Mouse (Mus musculus): ENCODE results near the gene Sptbn1.
A peak's percentile ranks its signal among the peaks of the same experiment; 100 is the strongest.

Gene Sptbn1

DNA sequence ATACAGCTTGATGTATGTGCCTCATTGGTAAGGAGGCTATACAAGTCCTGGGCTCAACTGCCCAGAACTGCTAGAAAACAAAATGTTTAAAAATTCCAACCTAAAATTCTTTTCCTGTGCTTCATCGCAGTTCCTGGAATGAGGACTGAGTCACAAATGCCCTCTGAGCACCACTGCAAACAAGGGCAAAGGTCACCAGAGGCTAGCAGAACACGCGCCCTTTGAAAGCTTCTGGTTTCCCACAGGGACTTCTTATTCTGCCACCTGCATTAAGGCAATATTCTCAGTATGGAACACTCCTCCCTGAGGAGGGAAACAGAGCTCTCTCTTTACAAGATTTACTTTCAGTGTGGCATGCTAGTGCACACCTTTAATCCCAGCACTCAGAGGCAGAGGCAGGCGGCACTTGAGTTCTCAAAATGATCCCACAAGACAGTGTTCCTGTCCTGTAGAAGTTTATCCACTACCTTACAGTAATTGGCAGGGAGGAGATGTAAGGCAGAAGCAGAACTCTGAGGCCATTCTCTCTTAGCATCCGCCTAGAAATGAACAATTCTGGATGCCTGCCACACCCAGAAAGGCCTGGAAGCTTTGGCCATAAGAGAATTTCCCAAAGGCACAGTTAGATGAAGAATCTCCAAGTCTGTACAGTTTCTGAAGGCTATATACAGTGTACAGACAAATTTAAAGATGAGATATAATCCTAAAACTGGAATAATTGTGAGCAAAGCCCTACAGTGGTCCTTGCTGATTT lies 56.1 kb downstream of the Sptbn1 start:
- DNase-seq (ENCODE audit: low read depth, low spot score), result no peak

DNA sequence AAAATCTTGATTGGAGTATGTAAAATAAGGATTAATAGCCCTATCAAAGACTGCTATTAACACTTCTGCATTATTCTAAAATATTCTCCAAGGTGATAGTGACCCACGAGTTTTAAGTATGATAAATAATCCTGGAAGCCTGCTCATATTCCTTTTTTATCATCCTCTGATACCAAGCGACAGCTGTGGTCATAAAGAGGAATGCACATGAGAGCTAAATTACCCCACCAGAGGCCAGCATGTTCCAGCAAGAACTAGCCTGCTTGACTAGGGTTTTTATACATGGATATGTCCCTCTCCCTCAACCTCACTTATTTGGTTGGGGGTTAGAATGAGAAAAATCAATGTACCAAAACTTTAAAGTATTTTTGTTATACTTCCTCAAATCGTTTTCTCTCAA lies 56.8 kb downstream of the Sptbn1 start:
- DNase-seq (ENCODE audit: low read depth, low spot score), result no peak

GRCm38 (mm10) chr11:30210100-30210811 lies 57.7 kb downstream of the Sptbn1 start:
- DNase-seq (ENCODE audit: low read depth, low spot score), result no peak

DNA sequence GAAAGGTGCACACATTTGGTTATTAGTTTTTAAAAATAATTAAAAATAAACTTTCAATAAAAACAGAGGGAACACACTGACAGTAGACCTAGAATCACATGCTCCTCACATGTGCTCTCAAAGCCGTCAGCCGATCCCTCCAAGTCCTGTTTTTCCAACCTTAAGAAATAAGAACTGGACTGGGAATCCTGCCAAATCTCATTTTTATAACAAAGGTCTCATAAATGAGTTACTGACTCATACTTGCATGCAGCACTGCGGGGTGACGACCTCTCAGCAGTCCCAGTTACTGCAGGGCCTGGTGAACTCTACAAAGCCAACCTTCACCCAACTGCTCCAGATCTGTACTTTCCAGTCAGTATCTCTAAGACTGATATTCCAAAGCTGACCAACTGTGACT lies 58.5 kb downstream of the Sptbn1 start:
- DNase-seq (ENCODE audit: low read depth, low spot score), result no peak

DNA sequence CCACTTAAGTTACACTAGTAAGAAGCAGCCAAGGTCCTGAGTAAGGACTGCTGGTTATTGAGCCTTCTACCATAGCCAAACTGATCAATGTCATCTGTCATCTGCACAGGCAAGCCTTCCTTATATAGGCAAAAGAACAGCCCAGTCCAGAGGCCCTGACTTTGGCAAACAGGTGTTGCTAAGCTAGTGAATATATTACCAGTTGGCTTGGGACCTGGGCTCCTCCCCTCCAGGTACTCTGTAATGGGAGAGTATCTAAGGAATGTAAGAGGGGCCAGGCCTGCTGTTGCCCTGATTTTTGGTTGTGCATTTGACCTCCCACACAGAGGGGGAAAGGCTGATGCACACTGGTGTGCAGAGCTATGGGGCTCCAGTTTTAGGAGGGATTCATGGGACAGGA lies 63.6 kb downstream of the Sptbn1 start:
- no peak for DNase-seq (ENCODE audit: low read depth, low spot score)

DNA sequence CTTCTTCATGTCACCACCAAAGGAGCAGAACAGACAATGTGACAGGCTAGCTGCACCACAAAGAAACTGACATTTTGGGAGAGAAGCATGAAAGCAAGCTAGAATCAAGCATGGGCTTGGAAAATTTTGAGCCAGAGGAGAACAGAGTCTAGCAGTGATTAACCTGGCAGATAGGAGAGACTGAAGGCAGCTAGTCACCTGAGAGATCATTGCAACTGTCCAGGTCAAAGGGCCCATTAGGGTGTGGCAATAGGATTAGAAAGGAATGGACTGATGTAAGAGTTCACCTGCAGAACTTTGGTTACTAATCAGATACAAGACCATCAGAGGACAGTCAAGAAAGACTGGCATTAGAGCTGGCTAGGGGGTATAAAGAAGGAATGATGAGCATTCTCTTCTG lies 67.6 kb downstream of the Sptbn1 start:
- DNase-seq (ENCODE audit: low read depth, low spot score), result no peak

GRCm38 (mm10) chr11:30198091-30198675 lies 69.8 kb downstream of the Sptbn1 start:
- peak; percentile 98 for DNase-seq (ENCODE audit: low read depth, low spot score)

GRCm38 (mm10) chr11:30197564-30198090 lies 70.3 kb downstream of the Sptbn1 start:
- DNase-seq (ENCODE audit: low read depth, low spot score), result peak; percentile 78

GRCm38 (mm10) chr11:30196368-30197070 lies 71.5 kb downstream of the Sptbn1 start:
- DNase-seq (ENCODE audit: low read depth, low spot score), result no peak

- peak; percentile 26 for DNase-seq (ENCODE audit: low read depth, low spot score)
These were observed 72.2 kb downstream of the Sptbn1 start for GRCm38 (mm10) chr11:30195756-30196155.

DNA sequence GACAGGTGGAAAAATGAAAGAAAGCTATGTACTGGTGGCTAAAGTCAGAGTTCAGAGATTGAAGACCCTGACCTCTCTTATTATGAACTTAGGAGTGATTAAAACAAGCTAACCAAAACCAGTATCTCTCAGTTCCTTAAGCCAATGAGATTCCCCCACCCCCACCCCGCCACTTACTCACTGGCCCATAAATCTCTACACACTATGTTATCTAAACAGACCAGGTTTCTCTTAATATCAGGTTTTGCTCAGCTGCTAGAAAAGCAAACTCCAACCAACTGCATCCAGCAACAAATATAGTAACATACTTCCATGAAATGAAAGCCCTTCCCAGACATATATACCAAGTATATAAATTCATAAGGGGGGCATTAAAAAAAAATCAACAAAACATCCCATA lies 73.2 kb downstream of the Sptbn1 start:
- no peak for DNase-seq (ENCODE audit: low read depth, low spot score)

- DNase-seq (ENCODE audit: low read depth, low spot score), result no peak
These were observed 77.0 kb downstream of the Sptbn1 start for GRCm38 (mm10) chr11:30190959-30191358.

DNA sequence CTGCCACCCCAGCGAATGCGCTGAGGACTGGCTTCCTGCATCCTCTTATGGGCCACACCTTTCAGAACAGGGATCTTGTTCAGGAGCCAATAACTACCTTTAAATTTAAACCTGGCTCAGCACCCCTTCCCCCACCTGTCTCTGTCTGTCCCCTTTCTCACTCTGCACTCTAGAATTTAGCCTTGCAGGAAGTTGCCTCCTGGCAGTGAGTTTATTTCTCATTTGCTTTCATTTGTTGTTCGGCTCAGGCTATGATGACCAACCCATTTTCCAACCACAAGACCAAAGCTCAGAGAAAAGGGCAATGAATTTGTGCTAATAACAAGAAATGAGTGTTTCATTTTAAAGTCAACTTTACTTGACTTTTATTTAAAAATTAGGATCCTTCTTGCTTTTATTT lies 77.9 kb downstream of the Sptbn1 start:
- peak; percentile 36 for DNase-seq (ENCODE audit: low read depth, low spot score)

DNA sequence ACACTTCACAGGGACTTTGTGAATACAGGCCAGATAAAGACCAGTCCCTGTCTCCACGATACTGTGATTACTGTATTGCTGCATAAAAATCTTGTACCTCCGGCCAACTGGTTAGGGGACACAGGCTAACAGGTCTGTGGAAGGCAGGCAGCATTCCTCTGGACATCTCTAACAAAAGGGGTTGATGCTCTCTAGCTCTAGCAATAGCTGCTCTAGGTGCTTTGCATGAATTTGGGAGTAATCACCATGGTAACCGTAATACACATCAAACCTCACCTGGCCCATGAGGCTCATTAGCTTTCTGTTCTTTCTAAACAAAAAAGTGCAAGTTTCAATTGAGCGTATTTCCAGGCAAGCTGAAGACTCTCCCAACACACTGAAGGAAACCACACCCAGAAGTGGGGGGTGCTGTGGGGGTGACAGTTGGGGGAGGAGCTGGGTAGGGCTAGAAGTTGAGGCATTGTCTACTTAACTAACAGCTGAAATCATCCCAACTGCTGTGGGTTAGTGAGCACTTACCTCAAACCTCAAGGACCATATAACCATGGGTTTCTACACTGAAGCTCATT lies 81.0 kb downstream of the Sptbn1 start:
- DNase-seq (ENCODE audit: low read depth, low spot score), result peak; percentile 64

DNA sequence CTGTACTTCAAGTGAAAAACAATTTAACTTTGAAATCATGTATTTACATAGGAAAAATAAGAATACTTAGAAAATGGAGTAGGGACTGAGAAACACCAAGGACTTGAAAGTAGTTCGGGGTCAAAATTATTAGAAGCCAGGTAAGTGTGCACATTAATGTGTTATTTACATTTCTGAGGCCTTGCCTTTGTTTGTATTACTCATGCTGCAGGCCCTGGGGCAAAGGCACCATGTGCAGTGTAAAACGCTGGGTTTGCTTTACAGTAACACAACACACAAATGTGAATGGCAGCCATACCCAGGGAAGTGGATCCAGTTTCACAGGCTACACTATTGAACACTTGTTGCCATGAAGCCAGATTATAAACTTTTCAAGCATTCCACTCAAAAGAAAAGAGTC lies 83.4 kb downstream of the Sptbn1 start:
- no peak for DNase-seq (ENCODE audit: low read depth, low spot score)

DNA sequence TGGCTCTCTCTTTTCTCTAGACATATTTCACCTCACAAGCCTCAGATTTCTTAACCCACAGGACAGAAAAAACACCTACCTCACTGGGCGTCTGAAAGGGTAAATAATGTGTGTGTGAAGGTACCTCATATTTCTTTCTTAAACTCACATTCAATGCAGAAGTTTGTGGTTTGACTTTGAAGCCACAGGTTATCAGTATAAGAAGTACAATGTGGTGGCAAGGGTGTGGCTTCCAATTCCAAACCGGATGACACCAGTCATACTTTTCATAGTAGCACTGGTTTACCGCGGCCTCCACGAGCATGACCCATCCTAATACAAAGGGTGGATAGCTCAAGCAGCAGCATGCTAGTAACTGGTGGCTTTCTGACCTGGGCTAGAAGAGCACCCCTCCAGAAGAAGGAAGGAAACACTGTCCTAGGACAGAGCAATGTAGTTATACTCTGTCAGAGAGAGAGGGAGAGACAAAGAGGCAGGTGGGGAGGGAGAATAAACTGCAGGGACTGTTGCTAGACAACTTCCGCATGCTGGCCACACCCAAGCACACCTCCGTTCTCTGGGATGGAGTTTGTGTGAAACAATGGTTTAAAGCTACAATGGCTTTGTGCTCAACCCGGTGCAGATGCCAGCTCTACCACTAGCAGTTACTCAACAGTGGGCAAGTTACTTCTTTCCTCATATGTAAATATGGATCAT lies 85.1 kb downstream of the Sptbn1 start:
- peak; percentile 72 for DNase-seq (ENCODE audit: low read depth, low spot score)

DNA sequence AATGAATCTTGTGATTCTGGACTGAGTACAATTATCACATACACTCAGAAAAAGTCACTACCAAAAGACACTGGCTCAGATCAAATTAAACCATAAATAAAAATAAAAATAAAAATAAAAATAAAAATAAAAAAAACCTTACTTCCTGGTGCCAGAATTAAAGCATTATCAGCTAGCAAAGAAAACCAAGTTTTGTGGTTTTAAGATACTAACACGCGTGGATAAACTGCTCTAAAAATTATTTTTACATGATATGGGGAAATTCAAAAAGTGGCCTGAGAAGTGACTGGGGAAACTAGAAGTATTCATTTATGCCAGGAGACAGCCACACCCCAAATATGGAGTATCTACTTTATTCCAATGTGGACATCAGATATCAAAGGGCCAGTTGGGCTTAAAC lies 89.8 kb downstream of the Sptbn1 start:
- no peak for DNase-seq (ENCODE audit: low read depth, low spot score)

DNA sequence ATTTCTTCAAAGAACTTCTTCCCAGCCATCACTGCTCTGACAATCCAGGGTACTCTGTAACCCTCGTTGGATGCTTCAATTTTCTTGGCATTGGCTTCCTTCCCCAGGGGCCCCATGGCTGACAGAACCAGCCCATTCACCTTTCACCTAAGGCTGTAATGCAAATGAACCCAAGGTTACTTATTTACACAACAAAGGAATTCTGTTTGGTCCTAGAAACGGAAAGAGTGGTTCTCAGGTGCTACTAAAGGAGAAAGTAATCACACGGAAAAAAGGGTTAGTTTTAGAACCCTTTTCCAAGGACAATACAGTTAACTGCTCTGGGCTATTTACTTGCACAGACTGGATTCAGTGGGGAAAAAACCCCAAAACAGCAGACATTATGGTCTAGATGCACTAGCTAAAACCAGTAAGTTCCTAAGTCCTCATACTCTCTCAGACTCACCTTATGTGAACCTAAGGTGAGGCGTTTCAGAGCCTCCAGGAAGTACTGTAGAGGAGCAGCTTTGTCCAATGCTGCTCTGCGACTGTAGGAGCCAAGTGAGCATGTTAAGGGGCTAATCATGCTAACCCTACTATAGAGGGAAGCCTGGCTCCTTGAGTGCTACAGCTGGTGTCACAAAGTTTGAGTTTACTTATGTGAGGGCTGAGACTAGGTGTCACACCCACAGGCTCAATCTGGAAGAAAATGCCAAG lies 90.7 kb downstream of the Sptbn1 start:
- DNase-seq (ENCODE audit: low read depth, low spot score), result peak; percentile 91

DNA sequence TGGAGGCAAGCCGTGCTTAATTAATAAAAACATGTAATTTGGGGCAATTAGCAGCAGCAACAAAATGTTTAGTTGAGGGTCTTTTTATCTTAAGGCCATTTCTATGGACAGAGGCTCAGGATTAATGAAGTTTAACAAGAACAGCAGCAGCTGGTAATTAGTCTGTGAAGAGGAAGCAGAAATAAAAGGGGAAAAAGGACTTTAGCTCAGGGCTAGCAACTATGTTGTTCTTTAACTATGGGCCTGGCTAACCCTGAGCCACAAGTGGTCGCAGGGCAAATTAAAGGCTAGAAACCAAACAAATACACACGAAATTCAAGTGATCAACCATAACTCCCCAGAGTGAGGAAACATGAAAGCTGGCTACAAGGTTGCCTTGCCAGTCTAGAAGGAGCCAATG lies 91.9 kb downstream of the Sptbn1 start:
- DNase-seq (ENCODE audit: low read depth, low spot score), result no peak

GRCm38 (mm10) chr11:30175623-30176022 lies 92.4 kb downstream of the Sptbn1 start:
- DNase-seq (ENCODE audit: low read depth, low spot score), result no peak
